Mouse (Mus musculus): ENCODE measurements at regions not wholly inside any gene's neighbourhood (a gene's known extent, or its start where the extent isn't known, plus 50 kb on each side); places are given as distances from the start of the nearest gene placed in this dataset.

- no peak for DNase-seq
These were observed 97.5 kb upstream of the Dlx2 start for GRCm38 (mm10) chr2:71644038-71644470.

GRCm38 (mm10) chr2:71647914-71648497, 97.4 kb upstream of the Itga6 start:
- DNase-seq = no peak

DNA sequence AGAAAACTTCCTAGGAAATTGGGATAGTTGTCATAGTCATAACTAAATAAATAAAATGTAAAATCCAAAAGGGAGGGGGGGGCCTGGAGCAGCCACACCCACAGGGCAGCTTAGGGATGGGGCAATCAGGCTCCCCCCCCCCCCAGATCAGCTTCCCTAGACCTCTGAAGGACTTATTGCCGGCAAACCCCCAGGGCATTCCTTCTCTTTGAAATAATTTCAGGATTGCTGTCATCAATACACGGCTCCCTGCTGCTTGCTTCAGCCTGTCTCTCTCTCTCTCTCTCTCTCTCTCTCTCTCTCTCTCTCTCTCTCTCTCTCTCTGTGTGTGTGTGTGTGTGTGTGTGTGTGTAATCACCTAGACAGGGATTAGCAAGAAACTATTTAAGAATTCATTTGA, 93.8 kb upstream of the Itga6 start:
- DNase-seq = no peak

- peak; percentile 77 for DNase-seq
These were observed 93.1 kb upstream of the Itga6 start for GRCm38 (mm10) chr2:71652261-71652801.

DNA sequence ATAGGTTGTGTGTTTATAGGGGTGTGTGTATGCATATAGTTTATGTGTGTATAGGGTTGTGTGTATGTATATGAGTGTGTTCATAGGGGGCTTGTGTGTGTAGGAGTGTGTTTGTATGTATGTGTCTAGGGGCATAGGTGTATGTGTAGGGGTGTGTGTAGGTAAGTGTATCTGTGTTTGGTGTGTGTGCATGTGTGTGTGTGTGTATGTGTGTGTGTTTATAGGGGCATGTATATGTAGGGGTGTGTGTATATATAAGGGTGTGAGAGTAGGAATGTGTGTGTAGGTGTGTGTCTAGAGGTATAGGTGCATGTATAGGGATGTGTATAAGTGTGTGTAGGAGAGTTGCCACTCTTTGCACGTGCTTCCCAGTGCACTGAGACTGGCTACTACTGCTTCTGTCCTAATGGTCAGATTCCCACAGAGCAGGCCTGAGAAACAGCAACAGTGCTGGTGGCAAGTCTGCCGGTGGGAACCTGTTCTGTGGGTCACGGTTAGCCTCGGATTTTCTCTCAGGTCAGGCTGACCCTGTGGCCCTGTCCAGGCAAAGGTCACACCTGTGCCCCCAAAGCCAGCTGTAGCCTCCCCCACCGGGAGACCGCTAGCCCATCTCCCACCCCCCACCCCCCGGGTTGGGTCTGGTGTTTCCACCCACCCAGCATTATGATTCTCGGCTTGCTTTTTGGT, 90.5 kb upstream of the Itga6 start:
- no peak for DNase-seq

DNA sequence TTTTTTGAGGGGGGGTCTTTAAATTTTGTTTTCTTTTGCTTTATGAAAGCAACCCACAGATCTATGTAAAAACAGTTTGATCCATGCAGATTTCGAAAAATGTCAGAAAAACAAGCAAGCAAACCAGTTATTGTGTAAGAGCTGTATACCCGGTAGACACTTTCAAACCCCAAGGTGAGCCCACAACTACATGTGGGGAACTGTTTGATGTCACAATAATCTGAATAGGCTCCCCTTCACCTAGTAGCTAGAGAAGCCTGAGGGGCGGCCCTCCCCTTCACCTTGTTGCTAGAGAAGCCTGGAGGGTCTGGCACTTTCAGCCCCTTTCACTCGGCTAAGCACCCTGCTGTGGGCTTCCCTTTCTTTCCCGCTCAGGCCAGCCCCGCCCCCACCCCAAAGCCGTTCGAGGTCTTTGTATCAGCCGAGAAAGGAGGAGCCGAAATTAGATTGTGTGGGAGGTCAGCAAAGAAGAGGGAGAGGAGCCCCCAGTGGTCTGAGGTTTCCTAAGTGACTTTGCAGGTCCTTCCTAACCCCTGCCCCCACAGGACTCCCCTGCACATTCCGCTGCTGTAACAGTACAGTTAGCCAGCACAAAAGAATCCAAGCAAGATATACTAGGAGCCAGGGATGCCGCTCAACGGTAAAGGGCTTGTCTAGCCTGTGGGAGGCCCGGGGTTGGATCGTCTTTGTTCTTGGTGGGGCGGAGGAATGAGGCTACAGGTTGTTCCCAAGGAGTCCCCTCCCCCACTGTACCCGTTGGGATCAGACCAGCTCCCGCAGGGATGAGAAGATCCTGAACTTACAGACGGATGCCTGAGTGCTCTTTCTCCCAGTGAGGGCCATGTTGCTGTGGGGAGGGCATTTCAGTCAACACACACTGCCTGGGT, 89.7 kb upstream of the Itga6 start:
- peak; percentile 28 for DNase-seq

GRCm38 (mm10) chr2:71656611-71657244, 88.7 kb upstream of the Itga6 start:
- no peak for DNase-seq

DNA sequence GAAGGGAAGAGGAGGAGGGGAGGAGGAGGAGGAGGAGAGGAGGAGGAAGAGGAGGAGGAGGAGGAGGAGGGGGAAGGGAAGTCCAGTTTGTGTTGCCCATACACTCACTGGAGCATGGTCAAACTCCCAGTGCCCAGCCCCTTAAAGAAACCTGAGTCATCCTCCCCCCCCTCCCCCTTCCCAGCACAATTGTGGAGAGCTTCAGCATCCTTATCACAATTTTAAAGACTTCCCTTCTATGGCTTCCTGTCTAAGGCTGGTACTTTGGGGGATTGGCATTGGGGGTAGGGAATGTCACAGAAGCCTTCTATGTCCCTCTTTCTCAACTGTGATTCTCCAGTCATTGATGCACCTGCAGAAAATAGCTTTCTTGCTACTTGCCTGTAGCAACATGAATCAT, 84.0 kb upstream of the Itga6 start:
- DNase-seq = no peak

GRCm38 (mm10) chr2:71661986-71662385, 83.4 kb upstream of the Itga6 start:
- no peak for DNase-seq

DNA sequence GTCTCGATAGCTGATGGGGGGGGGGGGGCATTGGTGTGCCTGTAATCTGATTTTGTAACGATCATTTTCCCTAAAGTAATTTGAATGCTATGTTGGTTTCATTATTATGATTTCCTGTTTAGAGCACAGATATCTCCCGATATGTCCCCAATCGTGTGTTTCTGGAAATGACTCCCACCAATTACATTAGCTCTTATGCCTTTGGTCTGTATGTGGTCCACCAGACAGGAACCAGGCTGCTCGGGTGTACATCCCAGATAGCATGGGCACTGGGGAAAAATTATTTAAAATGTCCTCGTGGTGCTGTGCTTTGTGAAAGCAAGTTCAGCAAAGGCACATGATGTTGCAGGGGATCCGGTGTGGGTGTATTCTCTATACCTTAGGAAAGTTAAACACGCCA, 82.0 kb upstream of the Itga6 start:
- DNase-seq = no peak

GRCm38 (mm10) chr2:71666927-71667326, 78.5 kb upstream of the Itga6 start:
- peak; percentile 18 for DNase-seq

DNA sequence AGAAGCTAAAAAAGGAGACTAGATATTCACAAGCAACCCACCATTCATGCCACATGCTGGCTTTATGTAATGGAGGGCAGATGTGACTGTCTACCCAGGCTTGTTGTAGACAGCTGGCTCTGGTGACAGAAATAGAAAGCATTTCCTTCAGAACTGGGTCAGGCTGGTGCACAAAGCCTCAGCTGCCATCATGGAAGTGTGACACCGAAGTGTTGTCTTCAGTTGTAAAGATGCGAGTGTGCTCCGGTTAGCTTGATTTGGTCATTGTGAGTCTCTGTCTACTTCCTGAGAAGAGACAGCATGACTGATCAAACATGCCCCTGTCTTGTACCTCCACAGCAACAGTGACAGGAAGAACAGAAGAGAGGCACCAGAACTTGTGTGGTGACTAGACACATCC, 77.7 kb upstream of the Itga6 start:
- DNase-seq = peak; percentile 68

DNA sequence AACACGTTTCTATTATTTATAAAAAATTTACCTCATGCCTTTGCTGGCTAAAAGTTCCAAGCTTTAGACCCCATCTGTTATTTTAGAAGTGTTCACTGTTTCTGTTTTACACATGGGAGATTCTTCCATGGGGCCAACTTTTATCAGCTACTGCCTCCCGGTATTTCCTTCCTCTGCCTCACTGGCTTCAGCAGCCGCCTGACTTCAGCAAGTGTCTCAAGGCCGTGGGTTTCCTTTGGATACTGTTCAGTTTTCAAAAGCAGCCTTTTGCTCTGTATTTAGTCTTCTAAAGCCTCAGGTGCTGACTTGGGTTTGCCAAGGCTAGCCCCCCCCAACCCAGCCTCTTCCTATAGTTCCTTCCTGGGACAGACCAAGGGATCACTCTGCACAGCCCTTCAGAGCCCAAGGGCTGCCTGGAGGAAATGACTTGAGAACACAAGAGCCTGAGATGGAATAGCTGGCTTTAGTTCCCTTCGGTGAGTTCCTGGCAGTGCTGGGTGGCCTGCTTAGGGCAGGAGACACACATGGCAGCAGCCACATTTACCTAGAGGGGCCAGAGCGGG, 75.1 kb upstream of the Itga6 start:
- no peak for DNase-seq

DNA sequence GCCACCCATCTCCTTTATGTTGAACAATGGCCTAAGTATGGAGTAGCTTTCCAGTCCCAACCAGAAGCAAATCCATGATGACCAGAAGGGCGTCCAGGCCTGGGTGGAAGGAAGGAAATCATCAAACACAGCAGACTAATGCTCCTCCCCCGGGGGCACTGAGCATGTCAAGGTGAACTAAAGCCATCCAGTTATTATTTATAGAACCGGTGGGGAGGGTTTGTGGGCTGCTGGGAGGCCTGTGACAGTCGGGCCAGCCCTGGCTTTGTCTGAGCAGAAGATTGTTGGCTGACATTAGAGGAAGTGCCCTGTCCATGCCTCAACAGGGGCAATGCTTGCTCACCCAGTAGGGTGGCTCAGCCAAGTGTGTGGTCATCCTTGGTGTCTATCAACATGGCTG, 74.5 kb upstream of the Itga6 start:
- no peak for DNase-seq

- no peak for DNase-seq
These were observed 72.1 kb upstream of the Itga6 start for GRCm38 (mm10) chr2:71673087-71673920.

DNA sequence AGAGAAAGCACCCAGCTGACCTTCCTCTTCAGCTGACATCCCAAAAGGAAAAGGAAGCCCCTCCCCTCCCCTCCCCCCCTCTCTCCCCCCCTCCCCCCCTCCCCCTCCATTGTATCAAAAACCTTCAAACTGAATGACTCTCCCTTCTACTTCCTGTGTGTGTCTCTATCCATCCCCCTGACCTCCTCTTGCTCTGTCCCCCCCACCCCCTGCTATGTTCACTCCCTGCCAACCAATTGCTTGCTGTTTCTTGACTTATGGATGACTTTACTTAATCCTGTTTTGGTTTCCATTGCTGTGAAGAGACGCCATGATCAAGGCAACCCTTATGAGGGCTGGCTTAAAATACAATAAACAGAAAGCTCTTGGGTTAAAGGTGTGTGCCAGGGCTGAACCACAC, 64.7 kb upstream of the Itga6 start:
- no peak for DNase-seq

- DNase-seq = no peak
These were observed 64.3 kb upstream of the Itga6 start for GRCm38 (mm10) chr2:71681148-71681547.

DNA sequence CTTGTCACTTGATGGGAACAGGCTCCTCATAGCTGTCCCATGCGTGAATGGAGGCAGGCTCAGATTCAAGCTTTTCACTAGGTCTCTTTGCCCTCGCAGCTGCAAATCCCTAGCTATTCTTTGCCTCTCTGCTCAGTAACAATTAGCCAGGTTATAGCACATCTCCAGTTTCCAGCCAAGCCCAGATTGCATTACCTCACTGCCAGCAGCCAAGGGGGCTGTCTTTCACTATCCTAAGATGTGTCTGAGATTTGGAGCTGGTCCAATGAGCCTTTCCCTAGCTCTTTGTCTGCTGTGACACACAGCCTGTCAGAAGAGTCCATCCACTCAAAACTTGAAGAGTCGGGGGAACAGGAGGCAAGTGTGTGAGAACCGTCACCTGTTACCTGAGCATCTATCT, 62.0 kb upstream of the Itga6 start:
- no peak for DNase-seq

- DNase-seq = no peak
These were observed 60.2 kb upstream of the Itga6 start for GRCm38 (mm10) chr2:71685239-71685638.

- DNase-seq = no peak
These were observed 56.4 kb upstream of the Itga6 start for GRCm38 (mm10) chr2:71689041-71689440.

GRCm38 (mm10) chr2:71690277-71691161, 54.9 kb upstream of the Itga6 start:
- DNase-seq = no peak

All from thymus, postnatal 14 days (tissue).